23 mouse cellular contexts compared by ENCODE assay signal in the genomic region with DNA sequence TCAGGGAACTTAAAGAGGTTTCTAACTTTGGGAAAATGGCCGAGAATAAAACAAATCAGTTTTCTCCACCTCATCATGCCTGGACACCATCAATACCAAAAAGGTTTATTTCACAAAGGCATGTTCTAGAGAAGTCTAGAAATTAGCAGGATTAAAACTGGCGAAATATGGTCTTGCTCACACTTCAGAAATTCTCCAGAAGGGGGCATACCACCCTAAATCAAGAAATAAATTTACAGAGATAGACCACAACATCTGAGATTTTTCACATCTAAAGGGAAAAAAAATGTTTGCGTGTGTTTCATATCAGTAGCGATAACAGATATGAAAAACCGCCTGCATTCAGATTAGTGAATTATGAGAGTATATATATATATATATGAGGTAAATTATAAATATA.
DNase-seq lines count a peak whose midpoint lies in the region; ATAC-seq and TF ChIP-seq lines count a peak whose summit lies in the region.
"Had no signal": no experiment of that assay in that cellular context is flagged by ENCODE, and none has a peak within 500 bp of the region (broad histone marks: within the 10 kb centered on the region; RNA-seq: fewer than 3 reads in every experiment).

No protein-coding gene starts in this region.

- DNase-seq in kidney, adult 9 months: peak; percentile 3
- no peak for DNase-seq in kidney, postnatal 10 days
- no peak for DNase-seq in midbrain, postnatal 0 days (ENCODE audit: low spot score)
- DNase-seq in ZHBTc4 (ENCODE audit: low read depth, low spot score): peak; percentile 8
- DNase-seq in testis, postnatal 10 days (ENCODE audit: low spot score): no peak
- DNase-seq: adrenal gland, postnatal 36 days; cerebellum, adult 8-10 months; kidney, postnatal 14 days had no signal

- no peak overlapping the region for H3K4me2 ChIP-seq in midbrain, postnatal 0 days (ENCODE audit: low read depth, low read length, poor library complexity, severe bottlenecking)
- no peak overlapping the region for H3K4me2 ChIP-seq in midbrain, embryonic 16.5 days (ENCODE audit: low read length)
- H3K4me2 ChIP-seq: embryonic facial prominence, embryonic 12.5 days; hindbrain, embryonic 12.5 days; intestine, embryonic 15.5 days; liver, embryonic 11.5 days; lung, embryonic 15.5 days; neural tube, embryonic 13.5 days had no signal

- TF ChIP-seq CTCF in midbrain, postnatal 0 days (IDR thresholded peaks at IDR 0.05): peak; percentile 28

- WGBS in midbrain, postnatal 0 days: 83% methylated on average over 5 of the region's 5 CpGs
- 79% methylated on average over 5 of the region's 5 CpGs for WGBS in midbrain, embryonic 16.5 days

- no peaks in the 10 kb centered on the region for H3K27me3 ChIP-seq in midbrain, postnatal 0 days (ENCODE audit: insufficient read depth, low read length)
- no peaks in the 10 kb centered on the region for H3K27me3 ChIP-seq in midbrain, embryonic 16.5 days (ENCODE audit: control insufficient read depth, insufficient read depth, low read depth, low read length)
- H3K27me3 ChIP-seq: embryonic facial prominence, embryonic 12.5 days; hindbrain, embryonic 12.5 days; intestine, embryonic 15.5 days; lung, embryonic 15.5 days; neural tube, embryonic 13.5 days had no signal

- no peak overlapping the region for H3K4me3 ChIP-seq in midbrain, postnatal 0 days (ENCODE audit: low read depth, low read length)
- H3K4me3 ChIP-seq in midbrain, embryonic 16.5 days (ENCODE audit: low read depth, low read length): no peak overlapping the region
- H3K4me3 ChIP-seq: embryonic facial prominence, embryonic 12.5 days; erythroblast, embryonic 14.5 days; heart, embryonic 10.5 days; hindbrain, embryonic 12.5 days; intestine, embryonic 15.5 days; limb, embryonic 10.5 days; lung, embryonic 15.5 days; midbrain, embryonic 10.5 days; neural tube, embryonic 13.5 days had no signal

- no peak overlapping the region for H3K27ac ChIP-seq in midbrain, postnatal 0 days (ENCODE audit: low read depth, low read length)
- no peak overlapping the region for H3K27ac ChIP-seq in midbrain, embryonic 16.5 days (ENCODE audit: low read length)
- H3K27ac ChIP-seq: embryonic facial prominence, embryonic 12.5 days; heart, embryonic 10.5 days; hindbrain, embryonic 12.5 days; intestine, embryonic 15.5 days; limb, embryonic 10.5 days; lung, embryonic 15.5 days; macrophage; midbrain, embryonic 10.5 days; neural tube, embryonic 13.5 days had no signal

- no peaks in the 10 kb centered on the region for H3K4me1 ChIP-seq in midbrain, postnatal 0 days (ENCODE audit: insufficient read depth, low read length)
- H3K4me1 ChIP-seq in midbrain, embryonic 16.5 days (ENCODE audit: control insufficient read depth, insufficient read depth, low read length): no peaks in the 10 kb centered on the region
- H3K4me1 ChIP-seq: embryonic facial prominence, embryonic 12.5 days; heart, embryonic 10.5 days; hindbrain, embryonic 12.5 days; intestine, embryonic 15.5 days; limb, embryonic 10.5 days; lung, embryonic 15.5 days; midbrain, embryonic 10.5 days; neural tube, embryonic 13.5 days had no signal

- H3K9ac ChIP-seq in midbrain, postnatal 0 days (replicated peaks; ENCODE audit: low read length, poor library complexity, severe bottlenecking): no peak overlapping the region
- H3K9ac ChIP-seq in midbrain, embryonic 16.5 days (ENCODE audit: low read depth, low read length): no peak overlapping the region
- H3K9ac ChIP-seq: embryonic facial prominence, embryonic 12.5 days; hindbrain, embryonic 12.5 days; intestine, embryonic 15.5 days; lung, embryonic 15.5 days; neural tube, embryonic 13.5 days had no signal

- H3K36me3 ChIP-seq in midbrain, postnatal 0 days (ENCODE audit: insufficient read depth, low read length): no peaks in the 10 kb centered on the region
- no peaks in the 10 kb centered on the region for H3K36me3 ChIP-seq in midbrain, embryonic 16.5 days (ENCODE audit: control insufficient read depth, insufficient read depth, low read length)
- H3K36me3 ChIP-seq: embryonic facial prominence, embryonic 12.5 days; G1E; heart, embryonic 10.5 days; hindbrain, embryonic 12.5 days; intestine, embryonic 15.5 days; limb, embryonic 10.5 days; lung, embryonic 15.5 days; midbrain, embryonic 10.5 days; neural tube, embryonic 13.5 days had no signal

- no peak for ATAC-seq in midbrain, postnatal 0 days (ENCODE audit: low FRiP score)
- ATAC-seq in midbrain, embryonic 16.5 days: no peak
- ATAC-seq in cerebellum, adult (ENCODE audit: insufficient number of reproducible peaks, low FRiP score, low TSS enrichment): no peak
- ATAC-seq: forebrain, embryonic 14.5 days; intestine, embryonic 15.5 days had no signal

- H3K9me3 ChIP-seq in midbrain, postnatal 0 days (ENCODE audit: low read length): no peaks in the 10 kb centered on the region
- H3K9me3 ChIP-seq in midbrain, embryonic 16.5 days (replicated peaks; ENCODE audit: control insufficient read depth, low read length, poor library complexity, severe bottlenecking): no peaks in the 10 kb centered on the region
- H3K9me3 ChIP-seq: embryonic facial prominence, embryonic 12.5 days; G1E; heart, embryonic 10.5 days; hindbrain, embryonic 12.5 days; intestine, embryonic 15.5 days; limb, embryonic 10.5 days; lung, embryonic 15.5 days; midbrain, embryonic 10.5 days; neural tube, embryonic 13.5 days had no signal

Comparison
In these comparisons a context has a peak if more than half of its experiments do, and no peak if none do; other contexts are left out.
1. DNase-seq: peak in kidney, adult 9 months (single experiment) and ZHBTc4 (single experiment); none in kidney, postnatal 10 days (single experiment), midbrain, postnatal 0 days (single experiment) and testis, postnatal 10 days (single experiment).